Mouse (Mus musculus) embryo, embryonic 10.5 days (tissue): ENCODE results near the gene Npr2.

Source experiments
- DNase-seq: peaks from one replicate; pipeline ENCODE4 v3.0.0-alpha.2; 2015; ENCODE audit warnings: low spot score

Npr2 gene

DNA sequence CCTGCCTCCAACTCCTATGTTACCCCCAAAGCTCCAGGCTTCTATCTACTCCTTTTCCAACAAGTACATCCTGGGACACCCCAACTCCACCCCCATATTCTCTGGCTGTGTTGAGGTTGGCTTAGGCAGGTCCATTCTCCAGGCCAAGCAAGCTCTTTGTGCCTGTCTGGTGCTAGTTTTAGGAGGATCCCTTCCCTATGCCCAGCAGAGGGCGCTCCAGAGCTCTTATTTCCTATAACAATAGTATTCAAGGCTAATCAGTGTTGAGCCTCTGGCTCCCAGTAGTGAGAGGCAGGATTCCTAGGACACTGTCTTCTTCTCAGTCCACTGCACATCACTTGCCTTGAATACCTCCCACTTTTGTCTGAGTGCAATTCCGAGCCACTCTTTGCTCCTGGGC, 40.3 kb downstream of the Npr2 start:
- DNase-seq = peak; percentile 98

DNA sequence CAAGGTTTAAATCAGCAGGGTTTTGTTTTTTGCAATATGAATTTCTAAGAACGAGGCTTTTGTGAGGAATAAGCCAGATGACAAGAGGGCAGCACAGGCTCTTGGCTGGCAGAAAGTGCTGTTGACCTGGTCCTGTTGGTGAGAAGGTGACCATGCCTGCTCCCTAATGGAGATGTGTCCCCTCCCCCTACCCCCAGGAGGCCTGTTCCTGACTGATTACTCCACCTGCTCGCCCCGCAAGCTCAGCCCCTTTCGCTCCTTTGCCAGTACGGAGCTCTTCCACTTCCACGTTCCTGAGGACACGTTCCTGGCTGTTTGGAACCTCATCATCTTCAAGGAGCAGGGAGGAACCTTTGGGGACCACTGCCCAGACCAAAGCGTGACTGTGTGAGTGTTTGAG, 42.0 kb downstream of the Npr2 start:
- DNase-seq = no peak

DNA sequence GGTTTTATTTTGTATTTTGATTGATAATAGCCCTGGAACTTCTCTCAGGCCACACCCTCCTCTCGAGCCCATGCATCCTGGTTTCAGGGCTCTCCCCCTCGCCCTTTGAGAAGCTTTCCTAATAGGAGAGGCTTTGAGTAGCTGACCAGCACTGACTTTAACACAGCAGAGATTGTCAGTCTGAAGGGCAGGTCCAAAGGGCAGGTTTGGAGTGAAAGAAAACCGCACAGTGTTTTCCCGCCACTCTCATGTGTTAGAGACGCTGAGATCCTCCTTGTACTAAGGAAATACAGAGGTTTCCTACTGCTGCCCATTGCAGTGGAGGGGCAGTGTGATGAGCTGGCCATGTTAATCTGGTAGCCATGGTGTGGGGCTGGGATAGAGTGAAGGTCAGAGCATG, 43.2 kb downstream of the Npr2 start:
- no peak for DNase-seq

DNA sequence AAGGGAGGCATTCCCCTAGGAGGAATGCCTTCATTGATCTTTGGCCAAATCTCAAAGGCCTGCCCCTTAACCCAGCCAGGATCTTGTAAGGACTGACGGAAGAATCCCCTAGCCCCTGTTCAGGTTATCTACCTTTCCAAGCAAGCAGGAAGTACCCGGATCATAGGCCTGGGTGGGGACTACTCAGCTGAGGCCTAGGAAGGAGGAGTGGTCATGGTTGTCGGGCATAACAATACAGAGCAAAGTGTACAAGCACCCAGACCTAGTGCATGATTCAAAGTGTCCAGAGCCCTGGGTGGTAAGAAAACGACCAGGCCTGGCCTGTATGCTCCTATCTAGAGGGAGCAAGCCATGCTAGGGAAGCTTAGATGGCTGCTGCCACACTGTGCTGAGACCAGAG, 43.9 kb downstream of the Npr2 start:
- no peak for DNase-seq

DNA sequence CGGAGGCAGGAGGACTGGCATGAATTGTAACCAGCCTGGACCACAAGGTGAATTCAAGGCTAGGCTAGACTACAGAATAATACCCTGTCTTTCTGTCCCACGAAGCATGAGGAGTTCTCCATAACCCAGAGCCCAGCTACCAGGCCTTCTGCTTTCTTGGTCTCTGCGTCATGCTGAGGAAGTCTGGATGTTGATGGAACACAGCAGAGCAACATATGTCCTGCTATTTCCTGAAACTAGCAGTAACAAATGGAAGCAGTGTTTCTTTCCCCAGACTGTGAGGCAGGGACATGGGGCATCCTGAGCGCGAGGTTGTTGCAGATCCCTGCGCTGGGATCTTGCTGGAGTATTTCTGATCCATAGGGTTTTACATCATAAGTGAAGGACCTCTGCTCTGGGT, 46.8 kb downstream of the Npr2 start:
- DNase-seq = no peak

DNA sequence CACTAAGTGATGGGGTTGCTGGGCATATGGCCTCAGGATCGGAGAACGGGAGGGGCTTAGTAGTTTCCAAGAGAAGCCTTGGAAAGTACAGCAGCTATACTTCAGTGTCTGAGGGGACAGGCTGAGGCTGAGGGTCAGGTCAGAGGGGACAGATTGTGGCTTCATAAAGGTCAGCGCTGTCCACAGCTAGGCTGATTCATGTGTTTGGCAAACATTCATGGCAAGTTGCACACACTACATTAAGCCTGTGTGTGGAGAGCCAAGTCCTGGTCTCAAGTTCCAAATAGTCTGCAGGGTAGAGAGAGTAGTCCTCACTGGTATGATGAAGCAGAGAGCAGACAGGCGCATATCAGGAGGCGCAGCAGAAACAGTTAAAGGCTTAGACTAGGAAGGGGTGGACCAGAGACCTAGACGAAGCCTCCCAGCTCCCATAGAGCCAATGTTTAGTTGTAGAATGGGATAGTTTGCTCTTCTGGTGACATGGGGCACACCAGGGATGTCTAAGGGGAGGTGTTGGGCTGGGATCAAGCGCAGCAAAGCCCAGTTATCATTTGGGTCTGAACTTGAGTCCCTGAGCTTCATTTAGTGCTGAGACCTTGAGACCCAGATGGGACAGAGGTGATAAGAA, 47.8 kb downstream of the Npr2 start:
- DNase-seq = no peak

DNA sequence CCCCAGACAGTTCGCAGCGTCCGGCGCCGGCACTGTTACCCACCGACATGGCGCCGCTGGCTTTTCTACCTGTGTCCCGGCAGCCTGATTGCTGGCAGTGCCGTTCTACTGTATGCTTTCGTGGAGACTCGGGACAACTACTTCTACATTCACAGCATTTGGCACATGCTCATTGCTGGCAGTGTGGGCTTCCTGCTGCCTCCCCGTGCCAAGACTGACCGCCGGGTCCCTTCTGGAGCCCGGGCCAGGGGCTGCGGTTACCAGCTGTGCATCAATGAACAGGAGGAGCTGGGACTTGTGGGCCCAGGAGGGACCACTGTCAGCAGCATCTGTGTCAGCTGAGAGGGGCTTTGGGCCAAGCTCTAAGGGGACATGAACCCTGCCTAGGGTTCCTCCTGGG, 58.3 kb downstream of the Npr2 start:
- no peak for DNase-seq

DNA sequence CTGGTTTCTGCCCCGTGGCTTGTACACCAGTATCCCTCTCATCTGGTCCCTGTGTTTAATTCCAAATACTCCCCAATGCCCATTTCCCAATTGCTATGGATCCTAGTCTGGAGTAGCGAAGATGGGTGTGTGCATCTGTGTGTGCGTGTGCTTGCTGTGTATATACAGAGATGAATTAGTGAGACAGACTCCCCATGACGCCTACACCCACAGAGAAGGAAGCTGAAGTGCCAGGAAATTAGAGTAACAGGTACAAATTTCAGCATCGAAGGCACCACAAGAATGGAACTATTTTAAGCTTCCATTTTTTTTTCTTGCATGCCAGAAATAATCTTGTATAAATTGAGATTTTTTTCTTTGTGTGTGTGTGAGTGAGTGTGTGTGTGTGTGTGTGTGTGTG, 59.3 kb downstream of the Npr2 start:
- no peak for DNase-seq

DNA sequence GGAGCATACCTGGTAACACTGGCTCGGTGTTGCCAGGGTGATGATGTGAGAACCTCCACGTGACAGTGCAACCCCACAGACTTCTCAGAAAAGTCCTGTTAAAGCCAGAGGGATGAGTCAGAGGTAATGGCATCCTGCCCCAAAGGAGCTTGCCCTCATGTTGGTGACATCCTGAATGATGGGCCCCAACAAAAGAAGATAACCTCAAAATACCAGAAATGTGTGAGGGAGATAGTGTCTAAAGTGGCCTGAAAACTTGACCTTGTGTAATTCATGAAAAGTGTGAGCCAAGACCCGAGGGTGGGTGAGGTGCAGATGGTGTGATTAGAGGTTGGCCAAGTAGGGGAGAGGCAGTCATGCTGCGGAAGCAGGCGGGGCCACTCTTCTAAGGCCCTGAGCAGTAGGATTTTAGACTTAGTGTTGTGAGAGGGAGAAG, 62.1 kb downstream of the Npr2 start:
- DNase-seq = no peak

DNA sequence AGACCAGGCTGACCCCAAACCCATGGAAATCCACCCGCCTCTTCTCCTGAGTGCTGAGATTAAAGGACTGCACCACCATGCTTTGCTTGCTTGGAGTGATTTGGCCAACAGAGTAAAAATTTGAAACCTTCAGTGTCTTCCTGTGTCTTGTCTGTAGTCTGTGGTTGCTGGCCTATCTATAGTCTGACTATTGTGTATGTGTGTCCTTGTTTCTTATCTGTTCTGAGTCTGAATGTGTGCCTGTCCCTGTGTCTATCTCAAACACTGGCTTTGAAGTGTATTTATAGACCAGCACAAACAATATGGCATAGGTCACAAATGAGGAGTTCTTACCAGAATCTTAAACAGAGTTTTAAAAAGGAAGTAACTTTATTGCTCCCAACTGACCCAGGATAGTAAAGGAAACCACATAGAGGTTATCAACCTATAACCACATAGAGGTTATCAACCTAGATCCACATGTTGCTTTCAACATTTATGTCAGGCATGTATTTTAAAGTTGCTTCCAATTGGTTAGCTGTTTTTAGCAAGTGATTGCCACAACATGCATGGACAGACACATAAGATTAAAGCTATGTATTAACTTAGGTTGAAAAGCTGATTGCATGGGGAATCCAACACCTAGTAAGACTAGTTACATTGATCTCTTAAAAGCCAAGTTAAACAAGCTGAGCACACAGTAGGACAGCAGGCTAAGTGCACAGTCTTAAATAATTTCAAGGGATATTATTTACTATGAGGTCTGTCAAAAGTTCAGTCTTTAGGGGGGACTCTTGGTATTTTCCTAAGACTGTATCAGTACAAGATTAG, 62.9 kb downstream of the Npr2 start:
- DNase-seq = no peak

DNA sequence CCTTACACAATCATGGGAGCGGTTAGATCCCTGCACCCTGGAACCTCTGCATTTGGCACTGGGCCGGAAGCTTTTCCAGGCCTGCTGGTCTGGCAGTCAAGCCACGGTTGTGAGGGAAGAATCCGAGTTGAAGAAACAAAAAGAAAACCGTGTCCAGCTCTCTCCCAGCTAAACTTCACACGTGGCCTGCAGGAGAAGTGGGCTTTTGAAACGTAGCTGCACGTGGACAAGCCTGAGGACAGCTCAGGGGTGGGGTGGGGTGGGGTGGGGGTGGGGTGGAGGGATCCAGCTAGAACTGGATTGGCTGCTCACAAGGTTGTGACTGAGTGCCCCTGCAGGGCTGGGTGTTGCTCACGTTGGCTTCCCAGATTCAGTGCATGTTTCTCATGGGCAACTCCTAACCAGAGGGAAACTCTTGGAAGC, 63.5 kb downstream of the Npr2 start:
- no peak for DNase-seq

DNA sequence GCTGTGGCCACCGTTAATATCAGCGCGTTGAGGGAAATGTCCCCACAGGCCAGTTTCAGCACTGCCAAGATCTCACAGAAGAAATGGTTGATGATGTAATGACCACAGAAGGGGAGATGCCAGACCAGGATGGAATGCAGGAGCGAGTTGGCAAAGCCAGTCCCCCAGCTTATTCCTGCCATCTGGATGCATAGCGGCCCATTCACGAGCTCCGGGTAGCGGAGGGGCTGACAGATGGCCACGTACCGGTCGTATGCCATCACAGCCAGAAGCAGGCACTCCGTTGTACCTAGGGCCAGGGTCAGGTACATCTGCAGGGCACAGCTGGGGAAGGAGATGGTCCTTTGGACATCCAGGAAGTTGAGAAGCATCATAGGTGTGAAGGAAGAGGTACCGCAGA, 64.8 kb downstream of the Npr2 start:
- DNase-seq = no peak

DNA sequence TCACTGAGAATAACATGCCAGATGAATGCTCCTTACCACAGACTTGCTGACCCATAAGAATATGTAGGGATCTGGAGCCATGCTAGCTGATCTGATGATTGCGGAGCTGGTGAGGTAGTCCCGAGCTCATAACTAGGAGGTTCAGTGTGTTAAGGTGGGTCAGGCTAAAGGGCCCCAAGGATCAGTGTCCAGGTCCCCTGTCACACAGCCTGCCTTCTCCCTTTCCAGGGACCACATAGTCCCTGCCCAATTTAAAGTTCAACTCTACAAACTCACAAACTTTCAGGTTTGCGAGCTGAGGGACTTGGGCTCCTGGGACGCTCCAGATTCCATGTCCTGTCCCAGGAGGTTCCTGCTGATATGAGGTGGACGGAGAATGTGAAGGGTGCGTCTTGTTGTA, 69.0 kb downstream of the Npr2 start, which contains the start of gene Olfr70:
Olfr70 (minus strand) TSS at position 101 of the 400 bp plus-strand sequence.
- DNase-seq = no peak
